Mouse (Mus musculus) liver, postnatal 0 days (tissue): ENCODE measurements around the gene Acaa1a. TPM values are rescaled to one million over a fixed set of nuclear protein-coding genes. Genes with fewer than 3 reads are reported as not detected.
A peak's percentile ranks its signal among the peaks of the same experiment; 100 is the strongest.
"Not testable (repeated sequence)": the region's sequence is repeated elsewhere in the genome, so short reads cannot be mapped to it uniquely, and the experiment has no call there.

Experiments used
- ATAC-seq: fragments of 200-750 bp; cut with Nextera tagmentation; 2 replicates; pipeline ENCODE4 v1.8.0; 2017; ENCODE audit warnings: mild to moderate bottlenecking, moderate library complexity
- DNase-seq: peaks from one replicate; pipeline ENCODE4 v3.0.0-alpha.2; 2016
- H3K27ac ChIP-seq: fragments of 300-500 bp; sonication (generic); 2 replicates; pipeline ENCODE4 v1.5.1; 2014; ENCODE audit warnings: antibody characterized with exemption, moderate library complexity, mild to moderate bottlenecking, low read depth
- H3K27me3 ChIP-seq: fragments of 300-500 bp; sonication (generic); 2 replicates; pipeline ENCODE4 v1.6.1; 2014; ENCODE audit warnings: low read length, control low read depth, mixed read lengths; ENCODE audit not compliant: insufficient read depth
- H3K36me3 ChIP-seq: fragments of 300-500 bp; sonication (generic); replicated peaks from 2 replicates; pipeline ENCODE4 v1.6.1; 2014; ENCODE audit warnings: mild to moderate bottlenecking, control low read depth, low read length, moderate library complexity, mixed read lengths; ENCODE audit not compliant: insufficient read depth
- H3K4me1 ChIP-seq: fragments of 300-500 bp; sonication (generic); 2 replicates; pipeline ENCODE4 v1.6.1; 2014; ENCODE audit warnings: antibody characterized with exemption, mild to moderate bottlenecking, control low read depth; ENCODE audit not compliant: insufficient read depth
- H3K4me2 ChIP-seq: fragments of 300-500 bp; sonication (generic); 2 replicates; pipeline ENCODE4 v1.6.1; 2014; ENCODE audit warnings: low read depth, mild to moderate bottlenecking, low read length, moderate library complexity, mixed read lengths
- H3K4me3 ChIP-seq: fragments of 300-500 bp; sonication (generic); 2 replicates; pipeline ENCODE4 v1.5.1; 2014; ENCODE audit warnings: low read depth, low read length
- H3K9ac ChIP-seq: fragments of 300-500 bp; sonication (generic); replicated peaks from 2 replicates; pipeline ENCODE4 v1.6.1; 2014; ENCODE audit warnings: mild to moderate bottlenecking, moderate library complexity
- H3K9me3 ChIP-seq: fragments of 300-500 bp; sonication (generic); 2 replicates; pipeline ENCODE4 v1.6.1; 2016; ENCODE audit warnings: mild to moderate bottlenecking, control low read depth, low read length, mixed read lengths
- CTCF ChIP-seq: sonication (generic); IDR thresholded peaks from 2 replicates; pipeline ENCODE4 v1.5.1; 2016; ENCODE audit warnings: antibody characterized with exemption, low read depth
- EP300 ChIP-seq: IDR thresholded peaks from 2 replicates; pipeline ENCODE4 v1.6.1; 2016; ENCODE audit warnings: antibody characterized with exemption, low read depth, mild to moderate bottlenecking
- WGBS: fragments of 180-500 bp; shearing (Covaris S2); extraction: QIAGEN DNeasy Blood & Tissue Kit; methylation state at CpG from one replicate; pipeline ENCODE4 v1.1.7; 2014; ENCODE audit not compliant: insufficient replicate concordance; 5-methylcytosine and 5-hydroxymethylcytosine counted together
- polyA plus RNA-seq: library from polyadenylated mRNA; unstranded; fragments of >200 nt; fragmentation: Nextera tagmentation; extraction: Ambion mirVana; gene quantifications from 2 replicates; pipeline ENCODE4 v1.2.1, GENCODE M21; 2015

The Acaa1a gene
- polyA plus RNA-seq, 1 experiment from 2014 or later: 132 TPM

DNA sequence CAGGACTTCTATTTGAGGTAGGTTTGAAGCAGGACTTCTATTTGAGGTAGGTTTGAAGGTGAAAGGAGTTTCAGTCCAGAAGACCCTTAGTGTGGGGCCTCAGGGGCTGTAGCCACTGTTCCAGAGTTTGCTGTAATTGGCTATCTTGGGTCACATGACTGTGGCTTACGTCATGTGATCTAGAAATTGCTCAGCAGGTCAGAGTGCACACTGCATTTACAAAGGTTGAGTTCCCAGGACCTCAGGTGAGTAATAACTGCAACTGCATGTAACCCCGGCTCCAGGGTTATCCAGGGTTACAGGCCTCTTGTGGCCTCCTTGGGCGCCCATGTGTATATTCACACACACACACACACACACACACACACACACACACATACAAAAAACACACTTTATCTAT is 28.9 kb downstream of the Acaa1a start:
- ATAC-seq (0 out of 2 replicates have a peak, but pooled peaks have one; percentile 47), DNase-seq (no peak)
- 77% methylated on average over 3 of the region's 3 CpGs for WGBS

DNA sequence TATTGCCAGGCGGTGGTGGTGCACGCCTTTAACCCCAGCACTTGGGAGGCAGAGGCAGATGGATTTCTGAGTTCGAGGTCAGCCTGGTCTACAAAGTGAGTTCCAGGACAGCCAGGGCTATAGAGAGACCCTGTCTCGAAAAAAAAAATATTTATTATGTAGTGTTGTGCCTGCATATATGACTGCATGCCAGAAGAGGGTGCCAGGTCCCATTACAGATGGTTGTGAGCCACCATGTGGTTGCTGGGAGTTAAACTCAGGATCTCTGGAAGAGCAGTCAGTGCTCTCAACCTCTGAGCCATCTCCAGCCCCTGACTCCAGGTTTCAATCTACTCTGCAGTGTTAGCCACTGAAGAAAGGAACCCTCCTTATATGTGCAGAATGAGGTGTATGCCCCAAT is 31.3 kb downstream of the Acaa1a start:
- H3K4me1 ChIP-seq, H3K36me3 ChIP-seq, DNase-seq, H3K27me3 ChIP-seq, H3K9ac ChIP-seq, H3K4me3 ChIP-seq, H3K4me2 ChIP-seq, H3K27ac ChIP-seq, H3K9me3 ChIP-seq, ATAC-seq: not testable (repeated sequence)
- 80% methylated on average over 4 of the region's 4 CpGs for WGBS

More for the DNA sequence above, 28.9 kb downstream of the Acaa1a start:
- no peaks in the 10 kb centered on the region for H3K27me3 ChIP-seq
- H3K9ac ChIP-seq: no peak overlapping the region
- no peaks in the 10 kb centered on the region for H3K9me3 ChIP-seq
- peaks cover 3% of the 10 kb centered on the region for H3K36me3 ChIP-seq
- no peak overlapping the region for H3K4me3 ChIP-seq
- H3K27ac ChIP-seq: no peak overlapping the region
- no peak for TF ChIP-seq CTCF
- no peak for TF ChIP-seq EP300
- no peak overlapping the region for H3K4me2 ChIP-seq
- no peaks in the 10 kb centered on the region for H3K4me1 ChIP-seq

DNA sequence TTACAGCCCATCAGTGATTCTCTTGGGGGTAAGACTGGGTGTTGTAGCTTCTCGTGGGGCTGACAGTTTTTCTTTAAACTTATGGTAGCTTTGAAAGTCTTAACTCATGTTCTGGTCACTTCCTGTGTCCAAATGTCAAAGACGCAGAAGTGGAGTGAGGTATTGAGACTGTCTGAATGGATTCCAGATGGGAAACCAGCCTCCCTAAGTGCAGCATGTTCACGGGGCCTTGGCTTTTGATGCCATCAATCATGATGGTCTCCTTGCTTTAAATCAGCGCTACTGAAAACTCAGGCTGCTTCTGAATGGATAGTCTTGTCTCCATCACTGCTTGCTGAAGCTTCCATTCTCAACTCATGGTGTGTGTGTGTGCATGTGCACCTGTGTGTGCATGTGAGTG is 31.8 kb downstream of the Acaa1a start:
- TF ChIP-seq EP300: no peak
- no peak for TF ChIP-seq CTCF
- no peak overlapping the region for H3K4me3 ChIP-seq
- no peaks in the 10 kb centered on the region for H3K27me3 ChIP-seq
- peaks cover 3% of the 10 kb centered on the region for H3K36me3 ChIP-seq
- ATAC-seq (no peak), DNase-seq (no peak)
- WGBS: 82% methylated on average over 4 of the region's 4 CpGs
- H3K9ac ChIP-seq: no peak overlapping the region
- H3K9me3 ChIP-seq: no peaks in the 10 kb centered on the region
- no peak overlapping the region for H3K4me2 ChIP-seq
- no peak overlapping the region for H3K27ac ChIP-seq
- no peaks in the 10 kb centered on the region for H3K4me1 ChIP-seq

DNA sequence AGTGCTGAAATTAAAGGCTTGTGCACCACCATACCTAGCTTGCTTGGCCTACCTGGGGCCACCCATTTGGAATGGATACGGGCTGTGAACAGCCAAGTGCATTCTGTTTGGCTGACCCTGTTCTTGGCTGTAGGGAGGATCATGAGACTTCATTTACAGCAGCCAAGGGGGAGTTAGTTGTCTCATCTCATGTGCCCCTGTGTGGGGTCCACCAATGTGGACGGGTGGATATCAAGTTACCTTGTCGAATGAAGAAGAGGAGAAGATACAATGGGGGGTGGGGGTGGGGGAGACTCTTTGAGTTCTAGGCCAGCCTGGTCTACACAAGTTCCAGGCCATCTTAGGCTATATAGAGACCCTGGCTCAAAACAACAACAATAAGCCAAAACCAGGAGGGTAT is 35.5 kb downstream of the Acaa1a start:
- Histone ChIP-seq H3K27me3 (no peaks in the 10 kb centered on the region), H3K9ac (no peak overlapping the region), H3K4me1 (no peaks in the 10 kb centered on the region), H3K36me3 (no peaks in the 10 kb centered on the region), H3K4me2 (no peak overlapping the region), H3K9me3 (no peaks in the 10 kb centered on the region), H3K27ac (no peak overlapping the region), H3K4me3 (no peak overlapping the region)
- no peak for DNase-seq
- WGBS: 80% methylated on average over 3 of the region's 3 CpGs
- ATAC-seq: no peak
- TF ChIP-seq EP300 (no peak), CTCF (no peak)

DNA sequence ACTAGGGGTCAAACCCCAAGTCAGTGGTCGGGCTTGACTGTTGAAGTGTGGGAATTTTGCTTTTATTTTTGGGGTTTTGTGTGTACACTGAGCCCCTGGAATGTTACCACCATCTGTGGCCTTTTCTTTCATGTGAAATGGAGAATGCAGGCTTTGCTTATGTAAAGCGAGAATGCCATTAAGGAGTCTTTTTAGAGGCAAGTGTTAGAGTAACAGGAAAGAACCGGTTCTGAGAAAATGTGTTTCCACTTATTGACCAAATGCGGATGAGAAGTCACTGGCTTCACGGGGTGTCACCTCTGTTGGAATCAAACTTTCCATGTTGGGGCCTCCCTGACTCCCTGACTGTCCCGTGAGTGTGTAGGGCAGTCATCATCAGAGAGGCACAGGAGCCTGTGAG is 36.1 kb downstream of the Acaa1a start:
- no peaks in the 10 kb centered on the region for H3K36me3 ChIP-seq
- 74% methylated on average over 6 of the region's 6 CpGs for whole genome bisulfite sequencing
- no peak for ATAC-seq
- H3K9ac ChIP-seq: no peak overlapping the region
- H3K4me3 ChIP-seq: no peak overlapping the region
- no peaks in the 10 kb centered on the region for H3K27me3 ChIP-seq
- no peaks in the 10 kb centered on the region for H3K4me1 ChIP-seq
- H3K27ac ChIP-seq: no peak overlapping the region
- no peak for TF ChIP-seq CTCF
- no peak for TF ChIP-seq EP300
- no peak overlapping the region for H3K4me2 ChIP-seq
- no peaks in the 10 kb centered on the region for H3K9me3 ChIP-seq
- DNase-seq: no peak

DNA sequence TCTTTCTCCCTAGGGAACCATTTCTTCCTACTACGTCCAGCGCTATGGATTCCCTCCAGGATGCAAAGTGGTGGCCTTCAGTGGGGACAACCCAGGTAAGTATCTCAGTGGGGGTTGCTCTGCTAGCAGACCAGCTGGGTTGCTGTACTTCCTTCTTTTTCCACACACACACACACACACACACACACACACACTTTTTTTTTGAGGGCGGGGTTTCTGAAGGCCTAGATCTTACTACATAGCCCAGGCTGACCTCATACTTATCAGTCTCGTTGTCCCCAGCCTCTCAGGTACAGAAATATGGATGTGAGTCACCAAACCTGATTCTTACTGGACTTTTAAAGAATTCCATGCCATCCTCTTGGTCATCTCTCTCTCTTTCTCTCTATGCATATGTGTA is 38.8 kb downstream of the Acaa1a start:
- ATAC-seq (no peak), DNase-seq (no peak)
- Histone ChIP-seq H3K9me3 (no peaks in the 10 kb centered on the region), H3K4me1 (no peaks in the 10 kb centered on the region), H3K9ac (no peak overlapping the region), H3K36me3 (no peaks in the 10 kb centered on the region; the same call in 1 of the 2 replicates), H3K27ac (no peak overlapping the region), H3K4me3 (no peak overlapping the region), H3K4me2 (no peak overlapping the region), H3K27me3 (no peaks in the 10 kb centered on the region)
- 65% methylated on average over 4 of the region's 4 CpGs for WGBS
- no peak for TF ChIP-seq CTCF
- TF ChIP-seq EP300: no peak

DNA sequence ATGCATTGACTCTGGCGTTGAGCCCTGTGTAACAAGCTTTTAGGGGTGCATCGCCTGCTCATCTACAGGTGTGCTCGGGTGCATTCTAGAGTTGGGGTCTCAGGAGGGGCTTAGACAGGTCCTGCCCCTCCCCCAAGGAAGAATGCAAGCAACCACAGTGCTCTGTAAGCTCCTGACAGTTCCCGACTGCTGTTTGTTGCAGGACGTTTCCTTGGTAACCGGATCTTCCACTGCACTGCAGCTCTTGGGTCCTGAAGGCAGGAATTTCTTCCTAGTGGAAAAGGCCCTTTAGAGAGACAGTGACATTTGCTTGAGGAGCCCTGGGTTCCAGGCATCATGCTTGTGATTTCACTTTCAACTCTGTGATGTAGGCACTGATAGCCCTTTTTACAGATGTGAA is 43.1 kb downstream of the Acaa1a start:
- H3K4me3 ChIP-seq: no peak overlapping the region
- H3K9ac ChIP-seq: no peak overlapping the region
- H3K27me3 ChIP-seq: no peaks in the 10 kb centered on the region
- H3K36me3 ChIP-seq: no peaks in the 10 kb centered on the region; the same call in 1 of the 2 replicates
- no peak overlapping the region for H3K27ac ChIP-seq
- no peak for TF ChIP-seq EP300
- TF ChIP-seq CTCF: no peak
- 70% methylated on average over 6 of the region's 6 CpGs for WGBS
- no peak overlapping the region for H3K4me2 ChIP-seq
- H3K4me1 ChIP-seq: no peaks in the 10 kb centered on the region
- ATAC-seq (no peak), DNase-seq (no peak)
- no peaks in the 10 kb centered on the region for H3K9me3 ChIP-seq
